Mouse (Mus musculus) duodenum, adult 2 months (tissue): ENCODE data around the gene Ccdc106. TPM values are rescaled to one million over a fixed set of nuclear protein-coding genes. Genes with fewer than 3 reads are reported as not detected.

Experiments used
- polyA plus RNA-seq: library from polyadenylated mRNA; depleted of rRNA; stranded (reverse); fragments of >200 nt; gene quantifications from 2 replicates; pipeline ENCODE4 v1.2.3, GENCODE M21; 2012; ENCODE audit warnings: low replicate concordance; rRNA removed

Gene Ccdc106
- 1.6 and 2.3 TPM in 2 replicates for polyA plus RNA-seq

DNA sequence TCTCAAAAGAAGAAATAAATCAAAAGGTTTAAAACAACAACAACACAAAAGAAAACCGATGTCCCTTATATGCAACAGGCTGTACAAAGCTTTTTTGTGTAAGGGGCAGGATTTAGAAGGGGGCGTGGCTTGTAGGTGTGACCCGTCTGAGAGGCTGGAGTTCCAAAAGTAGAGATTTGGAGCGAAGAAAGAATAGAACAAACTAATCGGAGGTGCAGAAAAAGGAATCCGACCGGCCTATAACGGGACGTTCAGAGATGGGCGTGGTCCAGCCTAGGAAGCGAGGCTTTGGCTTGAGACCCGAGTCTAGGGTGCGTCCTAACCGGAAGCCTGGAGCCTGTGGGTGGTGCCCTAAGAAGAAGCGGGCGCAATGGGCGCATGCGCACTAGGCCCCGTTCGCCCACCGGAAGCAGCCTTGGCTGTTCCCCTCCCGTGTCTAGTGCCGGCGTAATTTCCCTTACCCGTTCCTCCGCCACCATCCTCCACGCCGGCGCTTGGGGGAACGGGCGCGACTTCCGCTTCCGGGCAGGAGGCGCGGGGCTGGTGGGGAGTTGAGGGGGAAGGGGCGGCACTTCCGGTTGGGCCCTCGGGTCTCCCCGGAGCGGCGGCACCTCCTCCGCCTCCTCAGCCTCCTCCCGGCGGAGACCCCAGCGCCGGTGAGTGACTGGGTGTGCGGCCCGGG lies at the start of gene Ccdc106, which contains the start of gene Zfp865:
TSS of gene Ccdc106 (plus strand) at position 554 of the 682 bp plus-strand sequence.
TSS of gene Zfp865 (plus strand) at position 377 of the 682 bp plus-strand sequence.

DNA sequence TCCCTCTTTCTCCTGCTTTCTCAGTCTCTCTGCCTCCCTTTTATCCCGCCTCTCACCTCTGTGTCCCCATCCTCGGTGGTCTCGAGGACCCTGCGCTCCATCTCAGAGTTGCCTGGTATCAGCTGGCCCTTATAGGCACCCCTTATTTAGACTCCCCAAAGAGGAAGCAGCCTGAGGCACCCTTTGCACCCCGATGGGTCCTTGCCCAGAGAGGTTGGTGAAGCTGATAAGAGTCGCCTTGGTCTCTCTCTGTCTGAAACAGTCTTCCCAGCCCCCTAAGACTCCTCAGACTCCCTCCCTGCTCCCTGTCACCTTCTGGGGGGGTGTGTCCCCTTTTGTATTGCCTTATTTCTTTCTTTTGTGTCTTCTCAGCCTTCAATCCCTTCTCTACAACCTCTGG lies 49.3 kb upstream of the Ccdc106 start, which contains the start of gene Sbk3:
TSS of gene Sbk3 (minus strand) at position 101 of the 400 bp plus-strand sequence.

DNA sequence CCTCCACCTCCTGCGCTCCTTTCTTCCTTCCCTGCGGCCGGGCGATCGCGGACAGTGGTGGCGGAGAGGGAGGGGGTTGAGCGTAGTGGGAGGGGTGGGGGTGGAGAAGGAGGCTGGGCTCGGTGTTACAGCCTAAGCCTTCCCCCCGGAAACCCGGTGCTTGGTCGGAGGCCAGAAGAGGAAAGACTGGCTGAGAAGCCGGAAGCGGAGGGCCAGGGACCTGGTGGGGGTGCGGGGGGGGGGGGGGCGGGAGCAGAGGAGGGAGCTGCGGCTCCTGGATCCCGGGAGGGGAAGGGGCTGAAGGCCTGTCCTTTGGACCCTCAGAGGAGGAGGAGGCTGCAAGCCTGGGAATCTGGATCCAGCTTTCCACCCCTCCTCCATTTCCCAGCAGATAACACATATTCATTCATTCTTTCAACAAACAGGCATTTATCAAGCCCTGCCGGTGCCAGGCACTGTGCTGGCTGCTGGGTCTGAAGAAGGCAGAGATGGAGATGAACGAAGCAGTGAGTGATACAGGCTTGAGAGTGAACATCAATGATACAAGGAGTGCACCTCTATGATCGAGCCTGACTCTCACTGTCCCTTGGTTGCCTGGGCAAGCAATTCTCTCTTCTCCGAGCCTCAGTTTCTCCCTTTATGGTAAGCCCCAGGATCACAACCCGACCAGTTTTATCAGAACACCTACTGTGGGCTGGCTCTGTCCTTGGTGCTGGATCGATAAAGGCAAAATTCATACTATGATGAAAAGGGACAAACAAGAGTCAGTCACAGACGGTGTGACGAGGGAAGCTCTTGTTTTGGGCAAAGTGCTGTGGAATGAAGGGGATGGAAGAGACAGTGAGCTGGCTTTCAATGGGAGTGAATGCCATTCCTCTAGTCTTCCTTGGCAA lies 24.1 kb upstream of the Ccdc106 start, which contains the start of gene Zfp579:
TSS of gene Zfp579 (minus strand) at position 156 of the 893 bp plus-strand sequence.

DNA sequence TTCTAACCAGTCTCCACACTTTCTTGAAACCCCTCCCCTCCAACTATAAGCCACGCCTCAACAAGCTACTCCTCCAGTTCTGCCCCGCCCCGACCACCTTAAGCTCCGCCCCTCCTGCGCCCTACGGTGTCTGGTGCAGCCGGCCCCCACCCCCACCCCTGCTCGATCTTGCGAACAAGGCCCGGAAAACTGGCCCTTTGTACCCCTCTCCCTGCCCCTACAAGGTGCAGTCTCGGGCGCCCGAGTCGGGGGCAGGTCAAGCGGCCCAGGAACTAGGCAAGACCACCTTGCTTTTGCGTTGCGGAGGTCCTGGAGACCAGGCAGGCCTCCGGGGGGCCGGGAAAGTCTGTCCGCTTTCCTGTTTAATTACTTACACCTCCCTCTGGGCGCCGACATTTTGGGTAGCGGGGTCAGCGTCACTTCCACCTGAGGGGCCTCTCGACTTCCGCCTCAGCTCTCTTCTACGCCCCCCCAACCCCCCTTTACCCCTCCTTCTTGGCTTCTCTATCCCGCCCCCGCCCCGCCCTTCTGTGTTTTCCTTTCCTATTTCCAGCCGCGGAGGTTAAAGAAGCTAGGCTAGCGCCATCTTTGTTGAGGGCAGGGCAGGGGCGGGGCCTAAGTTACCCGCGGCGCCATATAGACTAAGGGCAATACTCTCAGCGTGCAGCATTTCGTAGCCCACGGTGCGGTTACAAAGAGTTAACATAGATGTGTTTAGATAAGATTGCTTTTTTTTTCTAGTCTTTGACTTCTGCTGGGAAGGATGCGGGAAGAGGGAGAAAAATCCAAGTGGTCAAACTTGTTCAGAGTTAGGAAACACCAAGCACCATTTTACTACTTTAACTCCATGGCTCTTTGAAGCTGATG lies 5.9 kb upstream of the Ccdc106 start, which contains the start of the genes Zfp524 and Fiz1:
TSS of gene Zfp524 (plus strand) at position 165 of the 867 bp plus-strand sequence.
TSS of gene Fiz1 (minus strand) at position 447 of the 867 bp plus-strand sequence.

DNA sequence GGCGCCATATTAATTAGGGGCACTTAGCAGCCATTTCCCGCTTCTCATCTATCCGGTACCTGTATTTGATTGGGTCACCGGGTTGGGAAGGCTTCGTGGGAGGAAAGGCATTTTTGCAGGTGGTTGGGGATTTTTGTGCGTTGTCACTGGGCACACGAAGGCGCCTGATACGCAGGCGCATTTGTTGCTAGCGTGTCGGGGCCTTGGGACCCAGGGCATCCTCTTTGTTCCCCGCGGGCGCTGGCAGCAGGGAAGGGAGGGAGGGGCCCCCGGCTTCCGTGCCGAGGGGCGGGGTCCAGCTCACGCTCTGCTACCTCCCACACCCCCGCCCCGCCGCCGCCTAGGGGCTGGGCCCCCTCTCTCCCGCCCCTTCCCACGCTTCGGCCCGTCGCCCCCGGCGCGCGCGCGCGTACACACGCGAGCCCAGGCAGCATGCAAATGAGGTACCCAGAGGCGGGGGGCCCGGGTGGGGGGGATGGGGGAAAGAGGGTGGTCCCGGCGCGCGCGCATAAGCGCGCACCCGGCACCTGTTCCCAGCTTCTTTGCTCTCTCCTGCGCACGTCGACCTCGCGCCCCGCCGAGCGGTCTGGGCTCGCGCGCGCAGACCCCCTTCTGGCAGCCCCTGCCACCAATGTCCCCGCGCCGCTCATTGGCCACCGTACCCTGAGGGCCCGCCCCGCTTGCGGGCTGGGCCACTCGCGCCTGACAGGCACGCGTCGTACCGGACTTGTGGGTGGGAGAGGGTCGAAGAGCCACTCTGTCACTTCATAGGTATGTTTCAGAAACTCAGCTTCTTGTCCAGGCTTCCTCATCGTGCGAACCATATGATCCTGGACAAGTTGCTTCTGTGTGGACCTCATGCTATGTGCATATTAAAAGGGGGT lies 5.0 kb upstream of the Ccdc106 start, which contains the start of gene Gm44973:
TSS of gene Gm44973 (plus strand) at position 379 of the 884 bp plus-strand sequence.

DNA sequence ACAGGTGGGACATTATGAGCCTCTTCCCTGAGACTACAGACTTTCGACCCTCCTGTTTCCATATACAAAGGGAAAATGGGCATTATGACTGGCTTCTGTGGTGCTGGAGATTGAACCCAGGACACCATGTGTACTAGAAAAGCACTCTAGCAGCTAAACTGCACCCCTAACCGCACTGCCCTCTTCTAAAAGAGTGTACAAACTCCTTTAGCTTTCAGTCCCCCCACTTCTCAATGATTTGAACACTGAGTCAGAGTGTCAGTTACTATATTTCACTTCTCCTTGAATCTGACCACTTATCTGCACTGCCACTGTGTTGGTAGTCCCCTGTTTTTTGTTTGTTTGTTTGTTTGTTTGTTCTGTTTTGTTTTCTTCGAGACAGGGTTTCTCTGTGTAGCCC lies 13.5 kb downstream of the Ccdc106 start, which contains the start of gene 4632433K11Rik:
TSS of gene 4632433K11Rik (plus strand) at position 301 of the 400 bp plus-strand sequence.

DNA sequence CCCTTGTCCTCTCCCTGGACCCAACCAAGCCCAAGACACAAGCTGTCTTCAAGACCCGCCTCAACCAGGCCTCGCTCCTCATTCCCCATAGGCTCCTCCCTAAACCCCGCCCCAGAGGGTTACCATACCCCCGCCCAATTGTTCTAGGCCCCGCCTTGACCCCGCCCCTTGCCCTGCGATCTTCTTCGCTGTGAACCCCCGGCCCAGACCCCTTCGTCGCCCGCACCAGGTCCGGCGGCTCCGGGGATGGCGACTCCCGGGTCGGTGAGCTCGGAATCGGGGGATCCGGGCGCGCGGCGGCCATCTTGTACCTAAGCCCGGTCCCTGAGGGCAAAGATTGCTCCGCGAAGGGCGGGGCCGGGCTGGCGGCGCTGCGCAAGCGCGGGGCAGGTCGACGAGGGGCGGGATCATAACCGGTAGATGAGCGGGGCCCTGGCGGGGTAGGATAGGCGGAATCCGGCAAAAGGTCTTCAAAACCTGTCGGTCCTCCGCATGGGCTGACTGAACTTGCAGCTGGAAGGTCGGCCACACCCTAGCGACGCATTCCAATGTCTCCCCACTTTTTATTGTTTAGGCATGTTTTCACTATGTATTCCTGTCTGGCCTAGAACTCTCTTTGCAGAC lies 17.9 kb downstream of the Ccdc106 start, which contains the start of gene Zfp784:
TSS of gene Zfp784 (minus strand) at position 338 of the 624 bp plus-strand sequence.

DNA sequence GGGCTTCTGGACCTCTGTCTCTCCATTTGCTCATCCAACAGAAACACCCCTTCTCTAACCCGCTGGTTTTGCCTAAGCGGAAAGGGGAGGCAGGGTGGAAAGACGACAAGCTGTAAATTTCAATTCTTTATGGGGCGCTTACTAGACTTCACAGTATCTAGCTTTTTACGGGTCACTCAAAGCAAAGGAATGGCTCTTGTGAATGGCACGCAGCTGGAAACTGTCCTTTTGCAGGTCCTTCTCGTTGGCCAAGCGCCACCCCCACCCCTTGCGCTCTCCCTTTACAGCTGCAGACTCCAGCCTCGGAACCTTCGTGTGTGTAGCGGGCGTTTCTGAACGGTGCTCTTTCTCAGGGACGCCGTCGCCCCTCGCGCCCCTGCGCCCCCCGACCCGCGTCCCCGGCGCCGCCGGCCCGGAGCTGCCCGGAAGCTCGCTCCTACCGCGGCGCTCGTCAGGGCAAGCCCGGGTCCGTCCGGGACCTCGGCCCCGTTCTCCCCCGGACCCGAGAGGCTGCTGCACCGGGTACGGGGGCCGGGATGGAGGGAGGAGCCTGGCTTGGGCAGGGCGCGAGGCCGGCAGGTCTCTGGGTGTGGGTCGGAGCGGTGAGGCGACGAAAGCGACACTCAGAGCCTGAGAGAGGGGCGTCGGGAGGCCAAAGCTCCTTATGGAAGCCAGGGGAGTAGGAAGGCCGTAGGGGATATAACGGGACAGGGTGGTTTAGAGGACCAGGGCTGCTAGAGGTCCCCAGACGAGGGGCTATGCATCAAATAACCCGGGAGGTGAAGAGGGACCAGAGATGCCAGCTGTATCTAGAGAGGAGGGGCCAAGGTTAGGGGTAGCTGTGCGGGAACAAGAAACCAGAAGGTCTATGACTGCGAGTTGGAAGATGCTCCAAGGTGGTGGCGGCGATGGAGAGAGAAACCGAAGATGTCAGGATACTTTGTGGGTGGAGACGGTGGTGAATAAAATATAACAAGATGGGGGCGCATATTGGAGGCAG lies 31.1 kb downstream of the Ccdc106 start, which contains the start of gene Zfp580:
TSS of gene Zfp580 (plus strand) at position 346 of the 1,000 bp plus-strand sequence.

DNA sequence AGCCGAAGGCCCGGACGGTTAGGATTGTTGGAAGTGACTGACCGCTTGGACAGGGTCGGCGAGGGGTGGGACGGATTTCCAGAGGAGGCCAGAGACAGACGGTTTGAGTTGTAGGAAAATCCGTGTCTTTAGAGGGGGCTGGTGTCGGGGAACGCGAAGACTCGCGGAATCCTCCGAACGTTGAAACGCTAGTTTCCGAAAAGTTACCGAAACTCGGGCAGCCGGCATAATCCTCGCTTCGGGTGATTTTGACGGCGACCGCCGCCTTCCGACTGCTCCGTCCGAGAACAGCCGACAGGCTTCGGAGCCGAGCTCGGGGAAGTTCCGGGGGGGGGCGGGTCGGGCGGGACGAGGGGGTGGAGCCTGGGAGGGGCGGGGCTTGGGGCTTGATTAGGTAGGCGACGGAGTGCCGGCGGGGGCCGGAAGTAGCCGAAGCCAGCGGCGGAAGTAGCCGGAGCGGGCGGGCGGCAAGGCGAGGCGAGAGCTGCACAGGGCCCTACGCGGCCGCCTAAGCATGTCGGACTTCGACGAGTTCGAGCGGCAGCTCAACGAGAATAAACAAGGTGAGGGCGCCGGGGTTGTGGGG lies 41.5 kb downstream of the Ccdc106 start, which contains the start of gene U2af2:
TSS of gene U2af2 (plus strand) at position 370 of the 586 bp plus-strand sequence.

DNA sequence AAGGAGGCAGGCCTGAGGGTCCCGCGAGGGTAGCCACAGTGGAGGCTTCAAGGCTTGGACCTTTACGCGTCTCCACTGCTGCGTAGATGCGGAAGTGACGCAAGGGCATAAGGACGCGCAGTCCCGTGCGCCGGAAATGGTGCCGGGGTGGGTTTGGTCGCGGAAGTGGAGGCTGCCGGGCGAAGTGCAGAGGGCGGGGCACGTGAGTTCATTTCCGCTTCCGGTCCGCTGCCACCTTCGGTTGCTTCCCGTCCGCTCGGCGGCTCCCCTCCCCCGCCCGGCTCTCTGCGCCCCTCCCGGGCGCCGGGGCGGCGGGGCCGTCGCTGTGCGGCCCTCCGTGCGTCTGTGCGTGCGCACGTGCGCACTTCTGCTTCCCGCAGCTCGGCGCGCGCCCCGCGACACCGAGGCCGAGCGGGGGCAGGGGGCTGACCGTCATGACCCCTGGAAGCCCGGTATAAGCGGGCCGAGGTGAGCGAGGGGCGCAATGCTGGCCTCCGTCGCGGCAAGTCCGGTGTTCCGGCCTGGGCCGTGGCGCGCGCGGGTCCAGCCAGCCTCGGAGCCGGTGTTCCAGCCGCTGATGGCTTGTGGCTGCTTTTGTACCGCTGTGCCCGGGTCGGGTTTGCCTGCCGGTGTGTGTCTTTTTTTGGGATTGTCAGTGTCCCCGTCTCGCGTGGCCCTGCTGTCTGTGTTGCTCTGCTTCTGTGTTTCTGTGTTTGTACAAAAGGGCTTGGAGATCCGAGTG lies 59.8 kb downstream of the Ccdc106 start, which contains the start of gene Epn1:
TSS of gene Epn1 (plus strand) at position 226 of the 742 bp plus-strand sequence.

Other genes starting within 250 kb of the Ccdc106 start
- gene Fam71e2, start 249.3 kb upstream of the Ccdc106 start, polyA plus RNA-seq = not detected in 2 replicates
- 0.21 and 0.53 TPM in 2 replicates for gene Il11, start 237.7 kb upstream of the Ccdc106 start, polyA plus RNA-seq
- not detected in 2 replicates for gene Tmem190, start 237.6 kb upstream of the Ccdc106 start, polyA plus RNA-seq
- gene Tmem238, start 230.9 kb upstream of the Ccdc106 start, polyA plus RNA-seq = 245 and 842 TPM in 2 replicates
- 347 and 393 TPM in 2 replicates for gene Rpl28, start 227.7 kb upstream of the Ccdc106 start, polyA plus RNA-seq
- gene Ube2s, start 208.0 kb upstream of the Ccdc106 start, polyA plus RNA-seq = 184 and 256 TPM in 2 replicates
- 0.19 and 3.1 TPM in 2 replicates for gene Shisa7, start 175.9 kb upstream of the Ccdc106 start, polyA plus RNA-seq
- 31.8 and 33.1 TPM in 2 replicates for gene Isoc2b, start 150.3 kb upstream of the Ccdc106 start, polyA plus RNA-seq
- gene Isoc2a, start 143.4 kb upstream of the Ccdc106 start, polyA plus RNA-seq = 34.1 and 38.8 TPM in 2 replicates
- gene Gm36210, start 114.0 kb upstream of the Ccdc106 start, polyA plus RNA-seq = not detected in 2 replicates
- gene Zfp628, start 105.3 kb upstream of the Ccdc106 start, polyA plus RNA-seq = 26.2 and 34.2 TPM in 2 replicates
- gene Nat14, start 98.5 kb upstream of the Ccdc106 start, polyA plus RNA-seq = 8.4 and 8.7 TPM in 2 replicates
- gene Ssc5d, start 94.8 kb upstream of the Ccdc106 start, polyA plus RNA-seq = 2.7 and 4.6 TPM in 2 replicates
- not detected in 2 replicates for gene Sbk2, start 56.1 kb upstream of the Ccdc106 start, polyA plus RNA-seq
- gene Sbk3, start 49.4 kb upstream of the Ccdc106 start, polyA plus RNA-seq = 0.02 TPM in 1 of 2 replicates, not detected in the other
- 39.0 and 47.9 TPM in 2 replicates for gene Zfp579, start 24.4 kb upstream of the Ccdc106 start, polyA plus RNA-seq
- 46.4 and 57.1 TPM in 2 replicates for gene Zfp524, start 6.1 kb upstream of the Ccdc106 start, polyA plus RNA-seq
- 24.9 and 25.9 TPM in 2 replicates for gene Fiz1, start 5.9 kb upstream of the Ccdc106 start, polyA plus RNA-seq
- not detected in 2 replicates for gene Gm44973, start 5.1 kb upstream of the Ccdc106 start, polyA plus RNA-seq
- gene Zfp865, start 177 bp upstream of the Ccdc106 start, polyA plus RNA-seq = 29.9 and 32.6 TPM in 2 replicates
- not detected in 2 replicates for gene 4632433K11Rik, start 13.6 kb downstream of the Ccdc106 start, polyA plus RNA-seq
- 6.7 and 8.4 TPM in 2 replicates for gene Zfp784, start 17.9 kb downstream of the Ccdc106 start, polyA plus RNA-seq
- gene Zfp580, start 31.0 kb downstream of the Ccdc106 start, polyA plus RNA-seq = 18.1 and 22.7 TPM in 2 replicates
- 108 and 110 TPM in 2 replicates for gene U2af2, start 41.6 kb downstream of the Ccdc106 start, polyA plus RNA-seq
- gene Epn1, start 59.7 kb downstream of the Ccdc106 start, polyA plus RNA-seq = 442 and 660 TPM in 2 replicates
- gene Rfpl4, start 96.4 kb downstream of the Ccdc106 start, polyA plus RNA-seq = not detected in 2 replicates
- gene Rasl2-9, start 105.4 kb downstream of the Ccdc106 start, polyA plus RNA-seq = 0.21 and 0.47 TPM in 2 replicates
- not detected in 2 replicates for gene Vmn1r55, start 129.1 kb downstream of the Ccdc106 start, polyA plus RNA-seq
- gene Vmn1r56, start 176.2 kb downstream of the Ccdc106 start, polyA plus RNA-seq = not detected in 2 replicates
- not detected in 2 replicates for gene Vmn1r57, start 197.9 kb downstream of the Ccdc106 start, polyA plus RNA-seq